Mouse (Mus musculus): Measurements from ENCODE around the gene Sh3bgr. TPM values are rescaled to one million over a fixed set of nuclear protein-coding genes. Genes with fewer than 3 reads are reported as not detected.

Sh3bgr gene
- 10.3 TPM for polyA plus RNA-seq (2012; fragmentation: generic; extraction: Trizol)
- long read RNA-seq, experiment 1, transcript Sh3bgr-201 (8 exons, 1,341 nt): major isoform, 5 of 7 reads
- long read RNA-seq, experiment 1, partial matches to known transcripts: 1 of 7 reads
- long read RNA-seq, experiment 1, other reads (novel, unspliced or antisense): 1 of 7 reads
- long read RNA-seq, experiment 2: 0 reads

GRCm38 (mm10) chr16:96199913-96200701 lies at the start of gene Sh3bgr:
Sh3bgr (plus strand) TSS chr16:96200450.
- H3K79me2 ChIP-seq (ENCODE audit: control insufficient read depth, insufficient read depth): no peaks in the 10 kb centered on the region
- H3ac ChIP-seq (ENCODE audit: control insufficient read depth, insufficient read length, low read depth): peak within 1 kb of the TSS; percentile 22
- H3K4me3 ChIP-seq (ENCODE audit: insufficient read depth, poor library complexity, severe bottlenecking): peak within 1 kb of the TSS; percentile 15
- TF ChIP-seq MYOD1 (IDR thresholded peaks at IDR 0.05; ENCODE audit: control insufficient read depth, insufficient read length, low read depth) (peak; percentile 86), FOSL1 (IDR thresholded peaks at IDR 0.05; ENCODE audit: insufficient read depth, low read length, poor library complexity, severe bottlenecking) (no peak)
- H3K27me3 ChIP-seq (ENCODE audit: control insufficient read depth, insufficient read depth, insufficient read length): no peaks in the 10 kb centered on the region
- H3K36me3 ChIP-seq (ENCODE audit: control insufficient read depth, insufficient read depth): no peaks in the 10 kb centered on the region
- H3K79me3 ChIP-seq (ENCODE audit: low read depth): no peaks in the 10 kb centered on the region

DNA sequence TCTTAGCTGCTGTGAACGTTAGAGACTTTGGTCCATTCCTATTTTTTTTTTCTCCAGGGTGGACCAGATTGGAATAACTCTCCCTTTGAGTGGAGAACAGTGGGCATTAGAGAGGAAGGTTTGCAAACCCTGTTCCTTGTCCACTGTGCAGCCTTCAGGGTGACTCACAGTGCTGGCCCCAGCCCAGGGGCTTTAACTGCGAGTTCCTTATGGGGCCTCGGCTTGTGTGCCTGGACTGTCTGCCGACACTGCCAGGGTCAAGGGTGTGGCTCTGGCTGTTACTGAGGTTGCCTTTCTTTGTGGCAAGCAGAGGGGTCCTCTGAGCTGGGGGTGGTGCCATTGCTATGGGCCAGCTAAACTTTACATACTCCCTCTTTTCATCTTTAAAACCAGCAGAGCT lies 49.3 kb upstream of the Sh3bgr start:
- Histone ChIP-seq H3K79me2 (ENCODE audit: control insufficient read depth, insufficient read depth) (peaks cover 64% of the 10 kb centered on the region), H3K36me3 (ENCODE audit: control insufficient read depth, insufficient read depth) (peaks cover 25% of the 10 kb centered on the region), H3K79me3 (ENCODE audit: low read depth) (peaks cover 27% of the 10 kb centered on the region), H3ac (ENCODE audit: control insufficient read depth, insufficient read length, low read depth) (no peak overlapping the region), H3K27me3 (ENCODE audit: control insufficient read depth, insufficient read depth, insufficient read length) (no peaks in the 10 kb centered on the region), H3K4me3 (ENCODE audit: insufficient read depth, poor library complexity, severe bottlenecking) (no peak overlapping the region)
- no peak for TF ChIP-seq MYOD1 (IDR thresholded peaks at IDR 0.05; ENCODE audit: control insufficient read depth, insufficient read length, low read depth)

DNA sequence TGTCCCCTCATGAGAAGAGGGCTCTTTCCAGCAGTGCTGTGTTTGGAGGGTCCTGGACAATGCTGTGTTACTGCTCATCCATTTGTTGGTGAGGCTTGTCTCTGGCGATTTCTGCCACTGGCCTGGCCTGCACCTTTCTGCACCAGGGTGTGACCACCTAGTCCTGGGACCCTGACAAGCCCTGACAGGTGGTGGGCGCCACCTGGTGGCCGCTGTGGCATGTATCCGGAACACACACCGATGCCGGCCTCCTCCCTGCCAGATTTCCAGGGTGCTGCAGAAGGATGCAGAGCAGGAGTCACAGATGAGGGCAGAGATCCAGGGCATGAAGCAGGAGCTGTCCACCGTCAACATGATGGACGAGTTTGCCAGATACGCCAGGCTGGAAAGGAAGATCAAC lies 48.7 kb upstream of the Sh3bgr start:
- no peaks in the 10 kb centered on the region for H3K27me3 ChIP-seq (ENCODE audit: control insufficient read depth, insufficient read depth, insufficient read length)
- H3K4me3 ChIP-seq (ENCODE audit: insufficient read depth, poor library complexity, severe bottlenecking): no peak overlapping the region
- TF ChIP-seq USF1 (IDR thresholded peaks at IDR 0.05; ENCODE audit: low read depth): no peak
- peak; percentile 91 for TF ChIP-seq CTCF (IDR thresholded peaks at IDR 0.05; ENCODE audit: control insufficient read depth, insufficient read depth, insufficient read length)
- no peak for TF ChIP-seq FOSL1 (IDR thresholded peaks at IDR 0.05; ENCODE audit: insufficient read depth, low read length, poor library complexity, severe bottlenecking)
- TF ChIP-seq MYOG (IDR thresholded peaks at IDR 0.05; ENCODE audit: control insufficient read depth, extremely low read depth, insufficient read length): no peak
- TF ChIP-seq CEBPB (IDR thresholded peaks at IDR 0.05; ENCODE audit: low read depth): no peak
- peak; percentile 30 for TF ChIP-seq MYOD1 (IDR thresholded peaks at IDR 0.05; ENCODE audit: control insufficient read depth, insufficient read length, low read depth)
- TF ChIP-seq MAX (IDR thresholded peaks at IDR 0.05): no peak
- H3K36me3 ChIP-seq (ENCODE audit: control insufficient read depth, insufficient read depth): peaks cover 25% of the 10 kb centered on the region
- peaks cover 22% of the 10 kb centered on the region for H3K79me3 ChIP-seq (ENCODE audit: low read depth)
- H3K79me2 ChIP-seq (ENCODE audit: control insufficient read depth, insufficient read depth): peaks cover 59% of the 10 kb centered on the region
- peak overlapping the region; percentile 52 for H3ac ChIP-seq (ENCODE audit: control insufficient read depth, insufficient read length, low read depth)

DNA sequence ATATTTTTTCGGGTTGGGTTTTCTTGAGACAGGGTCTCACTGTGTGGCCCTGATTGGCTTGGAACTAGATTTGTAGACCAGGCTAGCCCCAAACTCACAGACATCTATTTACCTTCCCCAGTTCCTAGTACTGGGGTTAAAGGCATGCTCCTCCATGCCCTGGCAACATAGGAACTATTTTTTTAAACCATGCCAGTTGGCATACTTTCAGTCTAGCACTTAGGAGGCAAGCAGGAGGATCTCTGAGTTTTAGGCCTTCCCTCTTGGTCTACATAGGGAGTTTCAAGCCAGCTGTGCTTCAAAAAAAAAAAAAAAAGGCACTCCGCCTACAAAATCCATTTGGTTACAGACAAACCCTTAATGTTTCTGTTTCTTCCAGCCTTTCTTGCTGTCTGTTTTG lies 45.8 kb upstream of the Sh3bgr start:
- TF ChIP-seq MYOG (IDR thresholded peaks at IDR 0.05; ENCODE audit: control insufficient read depth, extremely low read depth, insufficient read length) (no peak), CEBPB (IDR thresholded peaks at IDR 0.05; ENCODE audit: low read depth) (no peak), FOSL1 (IDR thresholded peaks at IDR 0.05; ENCODE audit: insufficient read depth, low read length, poor library complexity, severe bottlenecking) (no peak), MYOD1 (IDR thresholded peaks at IDR 0.05; ENCODE audit: control insufficient read depth, insufficient read length, low read depth) (no peak), CTCF (IDR thresholded peaks at IDR 0.05; ENCODE audit: control insufficient read depth, insufficient read depth, insufficient read length) (no peak), MAX (IDR thresholded peaks at IDR 0.05) (no peak), USF1 (IDR thresholded peaks at IDR 0.05; ENCODE audit: low read depth) (no peak)
- Histone ChIP-seq H3K36me3 (ENCODE audit: control insufficient read depth, insufficient read depth) (peaks cover 43% of the 10 kb centered on the region), H3K27me3 (ENCODE audit: control insufficient read depth, insufficient read depth, insufficient read length) (no peaks in the 10 kb centered on the region), H3K79me3 (ENCODE audit: low read depth) (peaks cover 10% of the 10 kb centered on the region), H3ac (ENCODE audit: control insufficient read depth, insufficient read length, low read depth) (no peak overlapping the region), H3K4me3 (ENCODE audit: insufficient read depth, poor library complexity, severe bottlenecking) (no peak overlapping the region), H3K79me2 (ENCODE audit: control insufficient read depth, insufficient read depth) (peaks cover 30% of the 10 kb centered on the region)

- Histone ChIP-seq H3K27me3 (ENCODE audit: control insufficient read depth, insufficient read depth, insufficient read length) (no peaks in the 10 kb centered on the region), H3ac (ENCODE audit: control insufficient read depth, insufficient read length, low read depth) (no peak overlapping the region), H3K79me3 (ENCODE audit: low read depth) (no peaks in the 10 kb centered on the region), H3K79me2 (ENCODE audit: control insufficient read depth, insufficient read depth) (peaks cover 16% of the 10 kb centered on the region), H3K4me3 (ENCODE audit: insufficient read depth, poor library complexity, severe bottlenecking) (no peak overlapping the region), H3K36me3 (ENCODE audit: control insufficient read depth, insufficient read depth) (peaks cover 43% of the 10 kb centered on the region)
- TF ChIP-seq MAX (IDR thresholded peaks at IDR 0.05) (no peak), MYOG (IDR thresholded peaks at IDR 0.05; ENCODE audit: control insufficient read depth, extremely low read depth, insufficient read length) (no peak)
These were observed 44.2 kb upstream of the Sh3bgr start for GRCm38 (mm10) chr16:96156019-96156418.

GRCm38 (mm10) chr16:96157171-96157570 lies 43.1 kb upstream of the Sh3bgr start:
- Histone ChIP-seq H3K36me3 (ENCODE audit: control insufficient read depth, insufficient read depth) (peaks cover 43% of the 10 kb centered on the region), H3K4me3 (ENCODE audit: insufficient read depth, poor library complexity, severe bottlenecking) (no peak overlapping the region), H3K27me3 (ENCODE audit: control insufficient read depth, insufficient read depth, insufficient read length) (no peaks in the 10 kb centered on the region), H3K79me2 (ENCODE audit: control insufficient read depth, insufficient read depth) (peaks cover 14% of the 10 kb centered on the region), H3ac (ENCODE audit: control insufficient read depth, insufficient read length, low read depth) (no peak overlapping the region), H3K79me3 (ENCODE audit: low read depth) (no peaks in the 10 kb centered on the region)
- TF ChIP-seq CEBPB (IDR thresholded peaks at IDR 0.05; ENCODE audit: low read depth): no peak
- TF ChIP-seq MAX (IDR thresholded peaks at IDR 0.05): no peak
- TF ChIP-seq MYOD1 (IDR thresholded peaks at IDR 0.05; ENCODE audit: control insufficient read depth, insufficient read length, low read depth): no peak
- no peak for TF ChIP-seq MYOG (IDR thresholded peaks at IDR 0.05; ENCODE audit: control insufficient read depth, extremely low read depth, insufficient read length)
- no peak for TF ChIP-seq USF1 (IDR thresholded peaks at IDR 0.05; ENCODE audit: low read depth)
- TF ChIP-seq FOSL1 (IDR thresholded peaks at IDR 0.05; ENCODE audit: insufficient read depth, low read length, poor library complexity, severe bottlenecking): no peak
- no peak for TF ChIP-seq CTCF (IDR thresholded peaks at IDR 0.05; ENCODE audit: control insufficient read depth, insufficient read depth, insufficient read length)

Measured in C2C12 (cell line).